Mouse (Mus musculus) bone marrow macrophage, adult 2 months (primary cell): ENCODE measurements around the gene Itga9. TPM values are rescaled to one million over a fixed set of nuclear protein-coding genes. Genes with fewer than 3 reads are reported as not detected.

Source experiments
- H3K27ac ChIP-seq: 2 replicates; pipeline ENCODE4 v1.5.1; 2012; ENCODE audit warnings: low read depth, low read length; ENCODE audit not compliant: insufficient read depth
- H3K4me1 ChIP-seq: 2 replicates; pipeline ENCODE4 v1.6.1; 2012; ENCODE audit warnings: low read length; ENCODE audit not compliant: control insufficient read depth, insufficient read depth
- H3K4me3 ChIP-seq: 2 replicates; pipeline ENCODE4 v1.5.1; 2012; ENCODE audit warnings: mild to moderate bottlenecking, low read length, moderate library complexity; ENCODE audit not compliant: insufficient read depth
- CTCF ChIP-seq: IDR thresholded peaks from 2 replicates; pipeline ENCODE4 v1.5.1; 2012; ENCODE audit warnings: low read depth, mild to moderate bottlenecking, low read length, moderate library complexity
- POLR2A ChIP-seq: IDR thresholded peaks from 2 replicates; pipeline ENCODE4 v1.6.1; 2012; ENCODE audit warnings: mild to moderate bottlenecking, low read depth, low read length, borderline replicate concordance
- polyA plus RNA-seq: library from polyadenylated mRNA; stranded (reverse); fragments of >200 nt; gene quantifications from 2 replicates; pipeline ENCODE4 v1.2.4, GENCODE M21; 2012; ENCODE audit not compliant: missing spikeins, insufficient read depth, insufficient read length

The Itga9 gene
- polyA plus RNA-seq, 1 experiment, result 5.3 TPM

DNA sequence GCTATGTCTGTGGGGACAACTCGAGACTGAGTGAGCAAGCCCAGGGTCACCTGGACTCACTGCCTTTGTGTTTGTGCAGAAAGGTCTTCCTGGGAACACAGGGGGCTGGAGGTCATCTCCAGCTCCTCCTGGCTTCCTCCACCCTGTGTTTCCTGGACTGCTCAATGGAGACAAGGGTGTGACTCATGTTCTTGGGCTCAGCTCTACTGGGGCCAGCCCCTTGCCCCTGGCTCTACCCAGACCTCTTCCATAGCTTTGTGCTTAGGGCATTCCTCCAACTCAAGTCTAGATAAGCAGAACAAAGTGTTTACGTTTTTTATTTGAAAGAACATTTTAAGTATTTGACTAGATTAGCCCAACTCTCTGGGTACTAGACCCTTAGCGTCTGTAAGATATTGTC, 41.0 kb downstream of the Itga9 start:
- Histone ChIP-seq H3K27ac (no peak overlapping the region), H3K4me1 (peaks cover 8% of the 10 kb centered on the region), H3K4me3 (no peak overlapping the region)
- no peak for TF ChIP-seq CTCF
- no peak for TF ChIP-seq POLR2A

DNA sequence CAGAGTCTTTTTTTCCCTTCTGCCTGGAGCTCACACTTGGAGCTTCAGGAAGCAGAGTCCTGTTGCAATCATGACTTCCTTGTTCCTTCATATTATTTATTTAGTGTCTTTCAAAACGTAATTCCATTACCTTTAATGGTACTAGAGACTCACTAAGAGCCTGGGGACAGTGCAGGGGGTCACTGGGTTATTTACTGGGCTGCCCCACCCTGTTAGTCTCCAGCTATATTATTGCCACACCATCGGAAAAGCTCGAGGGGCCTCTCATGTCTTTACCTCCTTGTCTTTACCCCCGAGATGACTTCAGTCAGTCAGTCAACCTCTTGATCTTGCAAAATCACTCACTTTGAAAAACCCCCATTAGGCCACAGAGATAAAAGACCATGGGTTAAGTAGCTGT, 44.5 kb downstream of the Itga9 start:
- TF ChIP-seq CTCF, result no peak
- Histone ChIP-seq H3K4me3 (no peak overlapping the region), H3K27ac (no peak overlapping the region), H3K4me1 (peaks cover 16% of the 10 kb centered on the region)

DNA sequence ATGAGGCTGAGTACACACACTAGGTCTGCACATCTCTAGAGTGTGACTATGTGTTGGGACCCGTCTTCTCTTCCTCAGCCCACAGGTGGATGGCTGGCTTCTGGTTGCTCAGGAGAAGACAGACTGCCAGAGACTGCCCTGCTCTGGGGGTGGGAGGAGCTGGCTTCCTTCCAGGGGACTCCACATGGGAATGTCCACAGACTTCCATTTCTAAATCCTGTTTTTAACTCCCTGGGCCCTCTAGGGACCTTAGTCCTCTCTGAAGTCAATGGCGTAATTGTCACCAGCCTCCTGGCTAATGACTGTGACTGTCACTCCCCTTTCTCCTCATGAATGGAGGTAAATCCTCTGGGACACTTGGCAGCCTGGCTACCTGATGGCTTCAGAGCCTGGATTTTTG, 45.4 kb downstream of the Itga9 start:
- Histone ChIP-seq H3K4me3 (no peak overlapping the region), H3K4me1 (peaks cover 16% of the 10 kb centered on the region), H3K27ac (no peak overlapping the region)
- TF ChIP-seq POLR2A, result no peak
- TF ChIP-seq CTCF, result no peak

DNA sequence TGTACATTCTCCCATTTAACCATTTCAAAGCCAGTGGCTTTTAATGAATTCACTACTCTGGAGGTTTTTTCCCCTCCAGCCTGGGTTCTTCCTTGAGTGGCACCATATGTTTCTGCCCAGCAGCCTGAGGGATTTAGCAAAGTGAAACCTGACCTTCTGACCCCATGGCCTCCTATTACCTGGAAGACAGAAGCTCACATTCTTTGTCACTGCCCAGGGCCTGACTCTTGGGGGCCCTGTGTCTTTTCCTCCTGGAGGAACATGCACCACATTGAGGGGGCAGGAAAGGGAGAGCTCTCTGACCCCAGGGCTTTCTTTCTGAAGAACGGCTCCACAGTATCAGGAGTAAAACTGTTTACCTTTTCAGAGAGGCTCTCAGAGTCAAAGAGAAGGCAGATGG, 46.9 kb downstream of the Itga9 start:
- TF ChIP-seq CTCF, result no peak
- no peak for TF ChIP-seq POLR2A
- Histone ChIP-seq H3K4me1 (peaks cover 16% of the 10 kb centered on the region), H3K27ac (no peak overlapping the region), H3K4me3 (no peak overlapping the region)

DNA sequence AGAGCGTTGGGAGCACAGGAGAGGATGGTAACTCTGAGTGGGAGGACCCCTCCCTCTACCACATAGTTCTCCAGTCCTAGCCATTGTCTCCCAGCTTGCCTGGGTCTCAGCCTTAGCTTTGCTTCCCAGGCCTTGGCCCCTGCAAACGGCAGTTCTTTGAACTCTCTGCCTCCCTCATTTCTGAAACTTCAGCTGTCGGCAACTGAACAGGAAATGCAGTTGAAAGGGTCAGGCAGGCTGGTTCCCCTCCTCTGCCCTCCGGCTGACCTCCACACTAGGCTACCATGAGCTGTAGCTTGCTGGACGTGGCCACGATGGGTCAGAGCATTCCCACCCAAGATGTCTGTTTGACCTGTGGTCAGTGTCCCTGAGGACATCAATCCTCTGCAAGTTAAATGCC, 48.5 kb downstream of the Itga9 start:
- no peak overlapping the region for H3K27ac ChIP-seq
- H3K4me1 ChIP-seq, result peaks cover 24% of the 10 kb centered on the region
- TF ChIP-seq CTCF, result no peak
- TF ChIP-seq POLR2A, result no peak

DNA sequence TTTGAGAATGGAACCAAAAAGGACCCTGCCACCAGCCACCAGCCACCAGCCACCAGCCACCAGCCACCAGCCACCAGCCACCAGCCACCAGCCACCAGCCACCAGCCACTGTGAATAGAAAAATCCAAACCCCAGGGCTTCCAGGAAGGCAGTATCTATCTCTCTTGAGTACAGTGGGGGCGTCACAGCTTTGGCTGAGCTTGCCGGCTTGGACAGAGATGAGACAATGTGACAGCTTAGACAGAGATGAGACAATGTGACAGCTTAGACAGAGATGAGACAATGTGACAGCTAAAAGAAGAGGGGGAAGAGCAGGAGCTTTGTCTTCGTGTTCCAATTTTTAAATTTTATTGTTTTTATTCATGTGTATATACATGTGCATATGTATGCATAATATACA, 49.2 kb downstream of the Itga9 start:
- no peak for TF ChIP-seq CTCF
- TF ChIP-seq POLR2A, result no peak
- Histone ChIP-seq H3K27ac (no peak overlapping the region), H3K4me1 (peaks cover 25% of the 10 kb centered on the region), H3K4me3 (no peak overlapping the region)

More for the DNA sequence above, 48.5 kb downstream of the Itga9 start:
- H3K4me3 ChIP-seq, result no peak overlapping the region

DNA sequence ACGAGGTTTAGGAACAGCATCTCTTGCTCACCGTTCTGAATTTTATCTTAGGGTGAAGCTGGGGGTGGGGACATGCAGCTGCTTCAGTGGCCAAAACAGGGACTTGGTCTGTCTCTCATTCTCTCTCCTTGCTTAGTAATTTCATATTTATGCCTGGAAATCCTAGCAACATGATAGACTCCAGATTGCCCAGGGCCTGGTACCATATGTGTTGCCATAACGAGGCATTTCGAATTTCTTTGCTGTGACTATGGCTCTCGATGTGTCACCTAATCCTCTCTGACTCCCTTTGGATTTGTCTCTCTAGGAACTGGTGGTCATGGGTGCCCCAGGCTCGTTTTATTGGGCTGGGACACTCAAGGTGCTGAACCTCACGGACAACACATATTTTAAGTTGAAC, 51.7 kb downstream of the Itga9 start:
- H3K4me3 ChIP-seq, result no peak overlapping the region
- TF ChIP-seq CTCF (no peak), POLR2A (no peak)
- peaks cover 28% of the 10 kb centered on the region for H3K4me1 ChIP-seq
- no peak overlapping the region for H3K27ac ChIP-seq

DNA sequence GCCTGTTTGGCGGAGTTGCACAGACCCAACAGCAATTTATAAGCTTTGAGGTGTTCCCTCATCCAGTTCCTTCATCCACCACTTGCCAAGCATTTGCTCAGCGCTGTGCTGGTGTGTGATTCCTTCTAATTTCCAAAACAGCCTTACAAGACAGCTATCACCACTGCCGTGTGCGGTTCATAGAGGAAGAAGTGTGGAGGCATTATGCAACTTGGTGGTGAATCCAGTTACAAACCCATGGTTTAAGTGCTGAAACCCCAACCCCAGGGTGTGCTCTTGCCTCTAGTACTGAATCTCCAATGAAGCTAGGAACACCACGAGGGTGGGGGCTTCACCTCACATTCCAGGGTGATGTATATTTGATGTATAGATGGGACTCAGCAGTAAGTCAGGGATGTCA, 53.3 kb downstream of the Itga9 start:
- H3K4me1 ChIP-seq, result peaks cover 26% of the 10 kb centered on the region
- TF ChIP-seq POLR2A, result no peak
- TF ChIP-seq CTCF, result no peak
- no peak overlapping the region for H3K4me3 ChIP-seq
- no peak overlapping the region for H3K27ac ChIP-seq

DNA sequence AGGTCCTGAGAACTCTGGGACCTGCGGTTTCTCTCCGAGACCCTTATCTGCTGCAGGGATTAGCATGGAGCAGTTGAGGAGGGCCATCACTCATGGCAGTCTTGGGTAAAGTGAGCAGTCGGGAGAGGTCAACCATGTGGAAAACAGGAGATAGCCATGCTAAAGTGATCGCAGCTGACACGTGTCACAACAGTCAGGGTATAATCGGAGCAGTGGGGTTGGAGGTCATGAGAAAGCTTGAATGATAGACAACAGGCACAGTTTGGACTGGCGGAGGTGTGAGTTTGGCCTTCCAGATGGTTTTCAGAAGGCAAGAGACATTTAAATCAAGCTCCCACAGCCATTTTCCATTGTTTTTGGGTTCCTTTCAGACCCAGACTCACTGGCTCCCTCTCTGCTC, 53.8 kb downstream of the Itga9 start:
- no peak overlapping the region for H3K4me3 ChIP-seq
- no peak overlapping the region for H3K27ac ChIP-seq
- H3K4me1 ChIP-seq, result peaks cover 21% of the 10 kb centered on the region
- TF ChIP-seq CTCF, result no peak
- TF ChIP-seq POLR2A, result no peak

DNA sequence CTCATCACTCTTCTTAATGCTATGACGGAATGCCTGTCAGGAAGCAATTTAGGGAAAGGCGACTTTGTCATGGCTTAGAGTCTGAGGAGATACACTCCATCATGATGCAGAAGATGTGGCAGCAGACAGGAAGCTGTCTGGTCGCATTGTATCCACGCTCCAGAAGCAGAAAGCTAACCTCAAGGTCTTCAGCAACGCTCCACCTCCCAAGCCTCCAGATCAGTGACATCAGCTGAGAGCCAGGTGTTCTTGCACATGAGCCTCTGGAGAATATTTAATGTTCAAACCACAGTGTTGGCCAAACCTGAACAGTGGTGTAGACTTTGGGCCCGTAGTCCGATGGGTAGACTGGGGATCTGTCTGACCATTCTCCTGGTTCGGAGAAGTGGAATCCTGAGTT, 55.5 kb downstream of the Itga9 start:
- TF ChIP-seq POLR2A, result no peak
- no peak for TF ChIP-seq CTCF
- Histone ChIP-seq H3K4me3 (no peak overlapping the region), H3K4me1 (peaks cover 25% of the 10 kb centered on the region), H3K27ac (no peak overlapping the region)

DNA sequence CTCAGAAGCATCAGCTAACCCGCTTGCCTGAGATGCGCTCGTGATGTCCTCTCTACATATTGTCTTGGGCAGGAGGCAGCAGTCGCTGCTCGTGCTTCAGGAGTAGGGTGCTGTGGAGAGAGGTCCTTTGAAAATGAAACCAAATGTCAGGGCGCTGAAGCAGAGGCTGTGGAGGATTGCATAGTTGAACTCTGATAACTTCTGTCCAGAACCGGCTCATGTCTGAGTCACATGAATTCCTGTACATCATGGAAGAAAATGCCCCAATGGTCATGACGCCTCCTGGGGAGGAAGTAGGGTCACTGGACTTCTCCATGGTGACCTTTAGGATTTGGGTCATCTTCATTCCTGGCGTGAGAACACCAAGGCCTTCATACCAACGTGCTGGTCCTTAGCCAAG, 56.0 kb downstream of the Itga9 start:
- H3K4me1 ChIP-seq, result peaks cover 25% of the 10 kb centered on the region
- H3K27ac ChIP-seq, result no peak overlapping the region
- no peak for TF ChIP-seq CTCF
- TF ChIP-seq POLR2A, result no peak
- H3K4me3 ChIP-seq, result no peak overlapping the region

DNA sequence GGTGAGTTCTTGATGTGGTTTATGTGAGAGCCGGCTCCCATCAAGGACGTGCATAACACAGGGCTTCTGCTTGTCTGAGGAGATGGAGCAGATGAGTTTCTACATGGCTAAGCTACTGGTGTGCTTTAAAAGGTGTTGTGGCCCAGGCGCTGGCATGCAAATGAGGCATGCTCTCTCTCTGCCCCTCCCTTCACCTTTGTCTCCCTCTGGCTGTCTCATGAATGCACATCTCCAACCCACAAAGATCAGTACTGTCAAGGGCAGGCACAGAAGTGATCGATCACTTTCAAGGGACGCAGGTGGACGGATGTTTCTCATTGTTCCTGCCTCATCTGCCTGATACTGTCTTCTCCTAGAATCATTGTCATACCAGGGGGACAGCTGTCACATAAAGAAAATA, 57.4 kb downstream of the Itga9 start:
- no peak overlapping the region for H3K4me3 ChIP-seq
- H3K27ac ChIP-seq, result no peak overlapping the region
- H3K4me1 ChIP-seq, result peaks cover 26% of the 10 kb centered on the region
- TF ChIP-seq CTCF, result no peak
- TF ChIP-seq POLR2A, result no peak
